Mouse (Mus musculus) brain, embryonic 14.5 days (tissue): ENCODE measurements at regions not wholly inside any gene's neighbourhood (a gene's known extent, or its start where the extent isn't known, plus 50 kb on each side); places are given as distances from the start of the nearest gene placed in this dataset.

Experiments used
- DNase-seq: peaks from one replicate; pipeline ENCODE4 v3.0.0-alpha.2; 2011; ENCODE audit warnings: low read depth
- CTCF ChIP-seq: fragments of 200-500 bp; IDR thresholded peaks from 2 replicates; pipeline ENCODE4 v1.5.1; 2012; ENCODE audit warnings: inconsistent platforms, mild to moderate bottlenecking, moderate library complexity, borderline replicate concordance; ENCODE audit not compliant: insufficient read depth, insufficient read length; ENCODE audit errors: extremely low read depth
- POLR2A ChIP-seq: fragments of 200-500 bp; IDR thresholded peaks from 2 replicates; pipeline ENCODE4 v1.6.1; 2012; ENCODE audit warnings: mild to moderate bottlenecking, inconsistent platforms, borderline replicate concordance; ENCODE audit not compliant: poor library complexity, insufficient read depth, insufficient read length, severe bottlenecking; ENCODE audit errors: extremely low read depth

DNA sequence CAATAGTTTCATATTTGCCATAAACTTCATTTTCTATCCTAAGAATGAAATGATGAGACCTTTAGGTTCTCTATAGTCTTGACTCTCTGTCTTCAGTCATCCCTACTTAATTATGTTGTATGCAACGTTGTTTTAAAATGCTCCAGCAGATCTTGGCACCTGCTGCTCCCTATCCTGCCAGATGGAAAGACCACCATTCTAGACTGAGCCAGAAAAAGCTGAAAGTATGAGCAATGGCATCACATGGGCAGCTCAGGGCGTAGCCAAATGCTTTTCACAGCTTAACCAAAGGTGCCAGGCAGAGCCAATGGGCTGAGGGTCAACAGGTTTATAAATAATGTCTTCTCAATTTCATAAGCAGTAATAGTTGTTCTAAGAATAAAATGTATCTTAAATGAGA lies 190.2 kb upstream of the Cdh20 start:
- TF ChIP-seq CTCF (no peak), POLR2A (no peak)
- DNase-seq, result peak; percentile 58

GRCm38 (mm10) chr1:104584123-104584522 lies 184.2 kb upstream of the Cdh20 start:
- no peak for TF ChIP-seq POLR2A
- DNase-seq, result no peak

- peak; percentile 23 for DNase-seq
- TF ChIP-seq CTCF (no peak), POLR2A (no peak)
Observed at GRCm38 (mm10) chr1:104586985-104587384, 181.3 kb upstream of the Cdh20 start.

DNA sequence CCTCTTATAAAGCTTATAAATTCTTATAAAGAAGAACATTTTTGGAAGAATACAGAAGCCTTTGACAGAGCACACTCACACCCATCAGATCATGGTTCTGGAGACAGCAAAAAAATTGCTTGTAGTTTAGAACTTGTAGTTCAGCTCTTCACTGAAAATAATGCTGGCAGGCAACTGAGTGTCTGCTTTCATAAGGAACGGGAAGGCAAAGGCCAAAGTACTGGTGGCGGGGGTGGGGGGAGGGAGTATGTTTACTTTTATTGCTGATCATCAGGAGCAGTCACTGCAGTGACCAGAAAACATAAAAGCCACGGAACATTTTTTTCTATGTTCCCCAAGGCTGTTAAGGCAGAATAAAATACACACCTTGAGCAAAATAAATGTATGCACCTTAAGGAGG lies 163.0 kb upstream of the Cdh20 start:
- TF ChIP-seq POLR2A (no peak), CTCF (no peak)
- DNase-seq, result no peak

GRCm38 (mm10) chr1:104609409-104609808 lies 158.9 kb upstream of the Cdh20 start:
- TF ChIP-seq CTCF (no peak), POLR2A (no peak)
- DNase-seq, result no peak

GRCm38 (mm10) chr1:104617374-104617773 lies 151.0 kb upstream of the Cdh20 start:
- DNase-seq, result peak; percentile 51
- TF ChIP-seq CTCF (no peak), POLR2A (no peak)

- TF ChIP-seq CTCF, result no peak
- TF ChIP-seq POLR2A, result no peak
- peak; percentile 74 for DNase-seq
Observed at GRCm38 (mm10) chr1:104619805-104620375, 148.4 kb upstream of the Cdh20 start.

DNA sequence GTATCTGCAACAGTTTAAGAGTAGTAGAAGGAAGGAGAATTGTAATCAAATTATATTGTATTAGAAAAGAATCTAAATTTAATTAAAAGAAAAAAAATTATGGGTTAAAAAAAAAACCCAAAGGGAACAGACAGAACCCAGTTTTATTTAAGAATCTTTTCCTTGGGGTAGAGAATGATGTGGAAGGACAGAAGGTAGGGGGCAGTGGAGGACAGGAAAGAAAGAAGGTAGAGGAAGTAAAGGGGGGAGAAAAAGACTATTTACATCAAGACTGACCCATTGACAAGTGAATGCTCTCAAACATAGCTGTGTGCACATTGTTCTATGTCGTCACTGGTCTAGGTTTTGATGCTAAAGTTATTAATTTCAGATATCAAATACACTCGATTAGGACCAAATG lies 142.8 kb upstream of the Cdh20 start:
- peak; percentile 32 for DNase-seq
- no peak for TF ChIP-seq CTCF
- TF ChIP-seq POLR2A, result no peak

DNA sequence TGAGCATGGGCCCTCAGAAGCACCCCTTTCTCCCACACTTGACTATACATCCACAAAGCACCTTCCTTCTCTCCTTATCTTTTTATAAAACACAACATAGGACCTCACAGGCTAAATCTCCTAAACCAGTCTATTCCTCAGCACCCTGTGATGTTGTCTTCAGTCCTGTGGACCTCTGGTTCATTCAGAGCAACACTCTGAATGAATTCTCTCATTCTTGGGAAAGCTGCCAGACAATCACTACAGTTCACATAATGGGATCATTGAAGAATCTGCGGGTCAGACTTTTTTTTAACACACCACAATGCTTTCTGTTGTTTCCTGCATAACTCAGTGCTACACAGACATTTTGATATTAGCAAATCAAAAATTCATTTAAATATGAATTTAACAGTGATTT lies 115.9 kb upstream of the Cdh20 start:
- TF ChIP-seq CTCF (no peak), POLR2A (no peak)

More for the DNA sequence above, 115.9 kb upstream of the Cdh20 start:
- DNase-seq, result peak; percentile 73
